Mouse (Mus musculus): Measurements from ENCODE around the gene Gm973. TPM values are rescaled to one million over a fixed set of nuclear protein-coding genes. Genes with fewer than 3 reads are reported as not detected.
A peak's percentile ranks its signal among the peaks of the same experiment; 100 is the strongest.

Gene Gm973
- total and polyA plus RNA-seq, 3 experiments = 0.23 TPM; not detected in 2

DNA sequence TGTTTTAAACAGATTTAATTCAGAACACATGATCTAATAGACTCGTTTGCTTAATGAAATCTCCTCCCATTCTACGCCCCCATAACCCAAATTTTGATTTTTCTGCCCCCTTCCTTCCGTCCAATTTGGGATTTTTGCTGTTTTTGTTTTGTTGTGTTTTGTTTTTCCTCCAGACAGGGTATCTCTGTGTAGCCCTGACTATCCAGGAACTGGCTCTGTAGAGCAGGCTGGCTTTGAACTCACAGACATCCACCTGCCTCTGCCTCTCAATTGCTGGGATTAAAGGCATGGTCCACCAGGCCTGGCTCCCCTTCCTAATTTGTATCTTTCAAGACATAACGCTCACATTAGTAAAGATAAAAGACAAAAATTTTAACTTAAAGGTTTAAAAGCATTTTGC lies 30.3 kb upstream of the Gm973 start:
- peak overlapping the region; percentile 86 for H3K9ac ChIP-seq (ENCODE audit: control insufficient read depth, low read depth, low read length, poor library complexity, severe bottlenecking)
- no peaks in the 10 kb centered on the region for H3K27me3 ChIP-seq (ENCODE audit: control insufficient read depth in 1 of 2, insufficient read depth in 2 of 2, low read length in 2 of 2)
- H3K9me3 ChIP-seq (replicated peaks; ENCODE audit: insufficient read depth, low read length) = no peaks in the 10 kb centered on the region
- H3K79me2 ChIP-seq (ENCODE audit: control insufficient read depth, insufficient read depth, low read length, poor library complexity) = peaks cover 52% of the 10 kb centered on the region
- peak overlapping the region; percentile 19 to 88 for H3K4me3 ChIP-seq (ENCODE audit: control insufficient read depth in 1 of 2, insufficient read depth in 1 of 2, low read depth in 2 of 2, low read length in 2 of 2)
- TF ChIP-seq MYB (IDR thresholded peaks at IDR 0.05; ENCODE audit: low read depth, low read length) (no peak), ETS1 (IDR thresholded peaks at IDR 0.05; ENCODE audit: low read depth, low read length) (no peak), ZKSCAN1 (IDR thresholded peaks at IDR 0.05; ENCODE audit: low read depth, low read length) (no peak), E2F4 (IDR thresholded peaks at IDR 0.05; ENCODE audit: borderline replicate concordance, low read depth, low read length) (no peak), RAD21 (IDR thresholded peaks at IDR 0.05; ENCODE audit: low read depth, low read length) (no peak), ELF1 (IDR thresholded peaks at IDR 0.05; ENCODE audit: low read depth, low read length) (no peak), MEF2A (IDR thresholded peaks at IDR 0.05; ENCODE audit: extremely low read depth, insufficient replicate concordance, low read depth, low read length, poor library complexity, severe bottlenecking) (no peak), TCF12 (IDR thresholded peaks at IDR 0.05; ENCODE audit: low read depth, low read length) (no peak), TAL1 (IDR thresholded peaks at IDR 0.05; ENCODE audit: low read length) (no peak), HCFC1 (IDR thresholded peaks at IDR 0.05; ENCODE audit: low read depth, low read length) (no peak), MAFK (IDR thresholded peaks at IDR 0.05; ENCODE audit: borderline replicate concordance, low read depth, low read length) (no peak), ZNF384 (IDR thresholded peaks at IDR 0.05; ENCODE audit: low read depth, low read length) (no peak), USF2 (IDR thresholded peaks at IDR 0.05; ENCODE audit: borderline replicate concordance in 1 of 2, insufficient read depth in 1 of 2, low read depth in 1 of 2, low read length in 2 of 2) (no peak), SMC3 (IDR thresholded peaks at IDR 0.05; ENCODE audit: low read depth, low read length) (no peak), EP300 (IDR thresholded peaks at IDR 0.05; ENCODE audit: low read depth in 1 of 2, low read length in 2 of 2) (no peak), MAZ (IDR thresholded peaks at IDR 0.05; ENCODE audit: low read depth, low read length) (no peak), NELFE (IDR thresholded peaks at IDR 0.05; ENCODE audit: low read depth, low read length) (no peak), MAX (IDR thresholded peaks at IDR 0.05; ENCODE audit: low read length) (no peak), CTCF (IDR thresholded peaks at IDR 0.05 in 2 of 3, conservative IDR thresholded peaks at IDR 0.05 in 1 of 3; ENCODE audit: control insufficient read depth in 1 of 3, insufficient read depth in 1 of 3, low read depth in 2 of 3, low read length in 3 of 3, poor library complexity in 1 of 3, severe bottlenecking in 1 of 3) (no peak), POLR2AphosphoS2 (IDR thresholded peaks at IDR 0.05; ENCODE audit: low read length) (no peak)
- H3K27ac ChIP-seq (ENCODE audit: control insufficient read depth, low read depth, low read length) = peak overlapping the region; percentile 30; the same call in 1 of the 2 replicates
- H3K36me3 ChIP-seq (ENCODE audit: control insufficient read depth in 1 of 2, insufficient read depth in 2 of 2, low read length in 2 of 2) = peaks cover 4 to 26% of the 10 kb centered on the region in 2 experiments; a peak in 3 of 4 replicates
- no peak for DNase-seq (ENCODE audit: low read depth, low spot score)
- H3K4me1 ChIP-seq (ENCODE audit: control insufficient read depth in 1 of 2, insufficient read depth in 2 of 2, low read length in 2 of 2) = peaks cover 11 to 27% of the 10 kb centered on the region in 2 experiments

DNA sequence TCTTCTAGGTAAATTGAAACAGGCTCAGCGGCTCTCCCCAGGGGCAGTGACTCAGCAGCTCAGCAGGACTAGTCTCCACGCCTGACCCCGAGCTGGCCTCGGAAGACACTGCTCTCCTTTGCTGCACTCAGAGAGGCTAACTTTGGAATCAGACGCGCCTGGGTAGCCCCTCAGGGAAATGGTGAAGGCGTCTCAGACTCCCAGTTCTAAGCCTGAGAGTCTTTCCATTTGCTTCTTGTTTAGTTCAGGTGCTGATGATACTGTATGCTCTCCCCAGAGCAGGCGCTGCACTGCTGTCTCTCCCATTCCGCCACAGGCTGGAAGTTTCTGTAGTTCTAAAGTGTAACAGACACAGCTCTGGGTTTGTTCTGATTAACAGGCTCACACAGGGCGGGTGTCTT lies 28.4 kb upstream of the Gm973 start:
- Histone ChIP-seq H3K36me3 (ENCODE audit: control insufficient read depth in 1 of 2, insufficient read depth in 2 of 2, low read length in 2 of 2) (peaks cover 4 to 44% of the 10 kb centered on the region in 2 experiments; a peak in 3 of 4 replicates), H3K79me2 (ENCODE audit: control insufficient read depth, insufficient read depth, low read length, poor library complexity) (peaks cover 45% of the 10 kb centered on the region), H3K9ac (ENCODE audit: control insufficient read depth, low read depth, low read length, poor library complexity, severe bottlenecking) (peak overlapping the region; percentile 33), H3K4me1 (ENCODE audit: control insufficient read depth in 1 of 2, insufficient read depth in 2 of 2, low read length in 2 of 2) (peaks cover 26 to 45% of the 10 kb centered on the region in 2 experiments), H3K9me3 (replicated peaks; ENCODE audit: insufficient read depth, low read length) (no peaks in the 10 kb centered on the region), H3K27me3 (ENCODE audit: control insufficient read depth in 1 of 2, insufficient read depth in 2 of 2, low read length in 2 of 2) (no peaks in the 10 kb centered on the region), H3K4me3 (ENCODE audit: control insufficient read depth in 1 of 2, insufficient read depth in 1 of 2, low read depth in 2 of 2, low read length in 2 of 2) (peak overlapping the region in 1 of 2 experiments; percentile 88; a peak in 2 of 4 replicates), H3K27ac (ENCODE audit: control insufficient read depth, low read depth, low read length) (peak overlapping the region; percentile 17; the same call in 1 of the 2 replicates)
- DNase-seq (ENCODE audit: low read depth, low spot score) = no peak
- TF ChIP-seq MYC (IDR thresholded peaks at IDR 0.05; ENCODE audit: low read depth, low read length) = no peak
- TF ChIP-seq MAX (IDR thresholded peaks at IDR 0.05; ENCODE audit: low read length) = no peak
- no peak for TF ChIP-seq ZC3H11A (IDR thresholded peaks at IDR 0.05; ENCODE audit: low read depth, low read length)
- TF ChIP-seq SMC3 (IDR thresholded peaks at IDR 0.05; ENCODE audit: low read depth, low read length) = no peak
- no peak for TF ChIP-seq MAZ (IDR thresholded peaks at IDR 0.05; ENCODE audit: low read depth, low read length)
- TF ChIP-seq TBP (IDR thresholded peaks at IDR 0.05; ENCODE audit: low read depth, low read length) = no peak
- TF ChIP-seq USF2 (IDR thresholded peaks at IDR 0.05; ENCODE audit: borderline replicate concordance in 1 of 2, insufficient read depth in 1 of 2, low read depth in 1 of 2, low read length in 2 of 2) = no peak
- no peak for TF ChIP-seq UBTF (IDR thresholded peaks at IDR 0.05; ENCODE audit: borderline replicate concordance, insufficient read depth, low read depth, low read length)
- TF ChIP-seq CHD2 (IDR thresholded peaks at IDR 0.05; ENCODE audit: low read length) = no peak
- no peak for TF ChIP-seq E2F4 (IDR thresholded peaks at IDR 0.05; ENCODE audit: borderline replicate concordance, low read depth, low read length)
- no peak for TF ChIP-seq POLR2AphosphoS5 (IDR thresholded peaks at IDR 0.05; ENCODE audit: borderline replicate concordance, low read depth, low read length)
- TF ChIP-seq GATA1 (IDR thresholded peaks at IDR 0.05; ENCODE audit: low read depth, low read length) = no peak
- TF ChIP-seq POLR2AphosphoS2 (IDR thresholded peaks at IDR 0.05; ENCODE audit: low read length) = no peak
- no peak for TF ChIP-seq TCF12 (IDR thresholded peaks at IDR 0.05; ENCODE audit: low read depth, low read length)
- no peak for TF ChIP-seq ZKSCAN1 (IDR thresholded peaks at IDR 0.05; ENCODE audit: low read depth, low read length)
- no peak for TF ChIP-seq MAFK (IDR thresholded peaks at IDR 0.05; ENCODE audit: borderline replicate concordance, low read depth, low read length)

Measured in MEL (cell line).